Mouse (Mus musculus): ENCODE measurements at regions not wholly inside any gene's neighbourhood (a gene's known extent, or its start where the extent isn't known, plus 50 kb on each side); places are given as distances from the start of the nearest gene placed in this dataset.

DNA sequence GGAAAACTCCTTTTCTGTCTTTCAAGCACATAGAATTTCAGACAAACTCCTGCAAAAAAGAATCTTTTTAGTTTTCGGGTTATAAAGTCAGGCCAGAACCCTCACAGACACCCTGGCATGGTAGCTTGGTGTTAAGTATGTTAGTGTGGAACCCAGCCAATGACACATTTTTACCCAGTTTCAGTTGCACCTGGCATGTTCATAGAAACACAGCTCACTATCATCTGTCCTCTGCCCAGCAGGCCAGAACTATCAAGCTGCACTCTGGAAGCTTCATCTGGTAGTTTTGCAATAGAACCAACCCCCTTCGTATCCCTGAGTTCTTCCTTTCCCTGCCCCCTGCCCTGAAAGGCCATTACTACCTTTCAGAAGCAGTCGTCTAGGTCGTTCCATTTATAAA lies 82.4 kb upstream of the Dap start:
- TF ChIP-seq CTCF (IDR thresholded peaks at IDR 0.05; ENCODE audit: low read depth) (no peak), EP300 (IDR thresholded peaks at IDR 0.05; ENCODE audit: low read depth) (no peak)
